Mouse (Mus musculus) layer of hippocampus, adult 9-11 months (tissue): ENCODE results near the gene Islr2.

ENCODE experiments used
- DNase-seq: peaks from one replicate; pipeline ENCODE4 v3.0.0; 2022

Gene Islr2

GRCm38 (mm10) chr9:58195671-58196070 lies 8.4 kb downstream of the Islr2 start:
- DNase-seq = no peak

GRCm38 (mm10) chr9:58194222-58194621 lies 9.9 kb downstream of the Islr2 start:
- DNase-seq = no peak

GRCm38 (mm10) chr9:58184456-58184855 lies 19.7 kb downstream of the Islr2 start:
- DNase-seq = peak; percentile 53

- DNase-seq = no peak
Observed at GRCm38 (mm10) chr9:58179390-58179789, 24.7 kb downstream of the Islr2 start.

- DNase-seq = no peak
Observed at GRCm38 (mm10) chr9:58177165-58177564, 27.0 kb downstream of the Islr2 start.

- peak; percentile 81 for DNase-seq
Observed at GRCm38 (mm10) chr9:58175745-58176487, 28.2 kb downstream of the Islr2 start.

GRCm38 (mm10) chr9:58174818-58175251 lies 29.3 kb downstream of the Islr2 start:
- peak; percentile 84 for DNase-seq

- no peak for DNase-seq
Observed at GRCm38 (mm10) chr9:58172863-58173262, 31.3 kb downstream of the Islr2 start.

GRCm38 (mm10) chr9:58169426-58169825 lies 34.7 kb downstream of the Islr2 start:
- DNase-seq = no peak

GRCm38 (mm10) chr9:58168880-58169279 lies 35.2 kb downstream of the Islr2 start:
- no peak for DNase-seq

GRCm38 (mm10) chr9:58165779-58166178 lies 38.3 kb downstream of the Islr2 start:
- DNase-seq = no peak

GRCm38 (mm10) chr9:58163146-58163545 lies 41.0 kb downstream of the Islr2 start:
- no peak for DNase-seq

GRCm38 (mm10) chr9:58162173-58162572 lies 41.9 kb downstream of the Islr2 start:
- no peak for DNase-seq

- DNase-seq = no peak
Observed at GRCm38 (mm10) chr9:58160315-58160714, 43.8 kb downstream of the Islr2 start.

- DNase-seq = peak; percentile 69
Observed at GRCm38 (mm10) chr9:58159855-58160254, 44.3 kb downstream of the Islr2 start.

- no peak for DNase-seq
Observed at GRCm38 (mm10) chr9:58158541-58159311, 45.4 kb downstream of the Islr2 start.

GRCm38 (mm10) chr9:58157838-58158237 lies 46.3 kb downstream of the Islr2 start:
- DNase-seq = no peak

GRCm38 (mm10) chr9:58156819-58157560 lies 47.1 kb downstream of the Islr2 start:
- no peak for DNase-seq

- DNase-seq = no peak
Observed at GRCm38 (mm10) chr9:58155366-58155765, 48.8 kb downstream of the Islr2 start.

- no peak for DNase-seq
Observed at GRCm38 (mm10) chr9:58153095-58153494, 51.0 kb downstream of the Islr2 start.

GRCm38 (mm10) chr9:58150733-58151361 lies 53.3 kb downstream of the Islr2 start:
- no peak for DNase-seq

- no peak for DNase-seq
Observed at GRCm38 (mm10) chr9:58148806-58149205, 55.3 kb downstream of the Islr2 start.
